Mouse (Mus musculus) small intestine, adult 2 months (tissue): Measurements from ENCODE around the gene Fam149a.

Experiments
- CTCF ChIP-seq: fragments of 200-500 bp; IDR thresholded peaks from 2 replicates; pipeline ENCODE4 v1.5.1; 2012; ENCODE audit warnings: low read depth, mild to moderate bottlenecking, control low read depth, inconsistent platforms, low read length, moderate library complexity, mixed read lengths; ENCODE audit not compliant: insufficient replicate concordance, insufficient read length; ENCODE audit errors: extremely low read depth
- POLR2A ChIP-seq: fragments of 200-500 bp; IDR thresholded peaks from 2 replicates; pipeline ENCODE4 v1.6.1; 2012; ENCODE audit warnings: low read depth, mild to moderate bottlenecking, control low read depth, inconsistent platforms, low read length, moderate library complexity

- TF ChIP-seq CTCF: no peak
- TF ChIP-seq POLR2A: no peak
These were observed 76.6 kb downstream of the Fam149a start for GRCm38 (mm10) chr8:45305479-45305878.
